Mouse (Mus musculus) heart, embryonic 16.5 days (tissue): Measurements from ENCODE around the gene Slc22a13. TPM values are rescaled to one million over a fixed set of nuclear protein-coding genes. Genes with fewer than 3 reads are reported as not detected.
"Not testable (repeated sequence)": the region's sequence is repeated elsewhere in the genome, so short reads cannot be mapped to it uniquely, and the experiment has no call there.

Source experiments
- ATAC-seq: fragments of 200-750 bp; cut with Nextera tagmentation; replicated peaks from 2 replicates; pipeline ENCODE4 v1.8.0; 2017; ENCODE audit warnings: moderate number of reproducible peaks; ENCODE audit not compliant: insufficient read depth, low FRiP score; ENCODE audit errors: extremely low read depth
- H3K27ac ChIP-seq: fragments of 300-500 bp; sonication (generic); 2 replicates; pipeline ENCODE4 v1.5.1; 2014; ENCODE audit warnings: mild to moderate bottlenecking, low read length, control low read depth, moderate library complexity
- H3K27me3 ChIP-seq: fragments of 300-500 bp; sonication (generic); 2 replicates; pipeline ENCODE4 v1.6.1; 2014; ENCODE audit warnings: low read length, mixed read lengths; ENCODE audit not compliant: control insufficient read depth, insufficient read depth
- H3K36me3 ChIP-seq: fragments of 300-500 bp; sonication (generic); 2 replicates; pipeline ENCODE4 v1.6.1; 2014; ENCODE audit not compliant: control insufficient read depth, insufficient read depth
- H3K4me1 ChIP-seq: fragments of 300-500 bp; sonication (generic); 2 replicates; pipeline ENCODE4 v1.6.1; 2014; ENCODE audit warnings: low read length, mixed read lengths; ENCODE audit not compliant: control insufficient read depth, insufficient read depth
- H3K4me2 ChIP-seq: fragments of 300-500 bp; sonication (generic); 2 replicates; pipeline ENCODE4 v1.6.1; 2014; ENCODE audit warnings: low read depth, mild to moderate bottlenecking, control low read depth, low read length
- H3K4me3 ChIP-seq: fragments of 300-500 bp; sonication (generic); 2 replicates; pipeline ENCODE4 v1.5.1; 2014; ENCODE audit warnings: mild to moderate bottlenecking, control low read depth, low read length
- H3K9ac ChIP-seq: fragments of 300-500 bp; sonication (generic); 2 replicates; pipeline ENCODE4 v1.6.1; 2014; ENCODE audit warnings: low read length, control low read depth
- H3K9me3 ChIP-seq: fragments of 300-500 bp; sonication (generic); replicated peaks from 2 replicates; pipeline ENCODE4 v1.6.1; 2016; ENCODE audit warnings: low read length; ENCODE audit not compliant: control insufficient read depth
- WGBS: fragments of 180-500 bp; shearing (Covaris S2); extraction: QIAGEN DNeasy Blood & Tissue Kit; methylation state at CpG from one replicate; pipeline ENCODE4 v1.1.7; 2014; 5-methylcytosine and 5-hydroxymethylcytosine counted together
- polyA plus RNA-seq: library from polyadenylated mRNA; unstranded; fragments of >200 nt; fragmentation: Nextera tagmentation; extraction: Ambion mirVana; gene quantifications from 2 replicates; pipeline ENCODE4 v1.2.1, GENCODE M21; 2015

Gene Slc22a13
- polyA plus RNA-seq, 1 experiment from 2014 or later: not detected

DNA sequence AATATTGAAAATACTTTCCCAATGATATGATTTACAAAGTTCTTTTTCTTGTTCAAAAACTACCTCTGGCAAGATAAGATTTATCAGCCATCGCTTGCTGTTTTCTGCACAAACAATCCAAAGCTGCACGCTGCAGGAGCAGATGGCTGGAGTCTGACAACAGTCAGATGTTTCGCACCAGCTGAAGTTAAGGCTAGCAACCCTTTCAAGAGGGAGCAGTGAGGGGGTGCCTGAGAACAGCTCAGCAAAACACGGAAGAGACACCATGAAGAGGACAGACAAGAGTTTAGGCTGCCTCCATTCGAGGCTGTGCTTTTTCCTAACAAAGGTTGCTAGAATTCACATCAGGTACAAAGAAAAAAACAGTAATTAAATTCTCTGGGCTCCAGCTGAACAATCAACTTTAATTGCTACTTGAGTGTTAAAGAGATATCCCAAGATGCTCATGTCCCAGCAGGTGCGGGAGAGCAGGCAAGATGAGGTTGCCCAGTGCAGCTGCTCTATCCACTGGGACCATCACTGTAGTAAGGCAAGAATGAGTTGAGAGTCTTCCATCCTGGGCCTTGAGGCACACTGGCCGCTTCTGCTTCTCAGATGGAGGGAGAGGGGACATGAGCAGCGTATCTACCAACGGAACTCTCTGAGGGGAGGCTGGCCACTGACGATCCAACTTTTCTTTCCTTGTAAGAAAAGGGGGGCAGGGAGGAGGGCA, 31.5 kb upstream of the Slc22a13 start:
- no peaks in the 10 kb centered on the region for H3K4me1 ChIP-seq
- WGBS: 89% methylated on average over 10 of the region's 10 CpGs
- no peak overlapping the region for H3K4me2 ChIP-seq
- H3K27ac ChIP-seq: no peak overlapping the region
- no peaks in the 10 kb centered on the region for H3K9me3 ChIP-seq
- peaks cover 19% of the 10 kb centered on the region for H3K36me3 ChIP-seq
- H3K9ac ChIP-seq: no peak overlapping the region
- H3K4me3 ChIP-seq: no peak overlapping the region
- H3K27me3 ChIP-seq: no peaks in the 10 kb centered on the region
- no peak for ATAC-seq

DNA sequence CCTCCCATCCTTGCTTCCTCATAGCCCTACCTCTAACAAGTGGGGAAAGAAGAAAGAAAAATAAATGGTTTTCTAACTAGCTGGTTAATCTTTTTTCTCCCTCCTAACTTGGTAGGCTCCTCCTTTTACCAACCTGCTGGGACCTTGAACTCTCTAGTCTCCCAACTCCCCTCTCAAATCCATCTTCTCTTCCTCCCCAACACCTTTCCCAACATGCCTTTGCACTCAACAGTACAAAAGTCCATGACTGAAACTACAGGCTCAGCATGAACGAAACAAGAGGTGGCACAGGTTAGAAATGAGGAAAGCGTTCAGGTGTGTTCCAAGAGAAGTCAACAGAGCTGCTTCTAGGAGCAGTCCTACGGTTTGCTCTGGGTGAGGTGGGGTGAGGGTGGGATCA, 30.4 kb upstream of the Slc22a13 start:
- no peak overlapping the region for H3K4me3 ChIP-seq
- no peaks in the 10 kb centered on the region for H3K4me1 ChIP-seq
- no peaks in the 10 kb centered on the region for H3K9me3 ChIP-seq
- ATAC-seq: no peak
- no peak overlapping the region for H3K4me2 ChIP-seq
- peaks cover 14% of the 10 kb centered on the region for H3K36me3 ChIP-seq
- no peak overlapping the region for H3K9ac ChIP-seq
- WGBS: 95% methylated on average over 3 of the region's 3 CpGs
- no peaks in the 10 kb centered on the region for H3K27me3 ChIP-seq
- H3K27ac ChIP-seq: no peak overlapping the region

DNA sequence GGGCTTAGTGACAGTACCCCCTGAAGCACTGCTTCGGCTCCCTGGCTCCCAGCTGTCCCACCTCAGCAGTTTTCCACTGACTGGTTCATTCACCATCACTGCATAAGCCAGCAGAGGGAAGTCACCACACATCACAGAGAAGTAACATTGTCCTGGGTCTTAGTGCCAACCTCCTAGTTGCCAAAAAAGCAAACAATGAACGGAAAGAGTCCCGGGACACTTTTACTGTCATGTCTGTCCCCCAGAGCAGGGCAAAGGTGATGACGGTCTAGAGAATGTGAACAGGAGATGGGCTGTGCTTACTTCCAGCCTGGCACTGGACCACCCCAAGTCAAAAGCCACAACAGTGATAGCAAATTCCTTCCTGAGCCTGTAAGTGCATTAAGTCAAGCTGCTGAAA, 29.9 kb upstream of the Slc22a13 start:
- Histone ChIP-seq H3K9ac (no peak overlapping the region), H3K4me1 (no peaks in the 10 kb centered on the region), H3K9me3 (no peaks in the 10 kb centered on the region), H3K4me2 (no peak overlapping the region), H3K27me3 (no peaks in the 10 kb centered on the region), H3K4me3 (no peak overlapping the region), H3K27ac (no peak overlapping the region), H3K36me3 (peaks cover 10% of the 10 kb centered on the region)
- 76% methylated on average over 4 of the region's 4 CpGs for WGBS
- no peak for ATAC-seq

DNA sequence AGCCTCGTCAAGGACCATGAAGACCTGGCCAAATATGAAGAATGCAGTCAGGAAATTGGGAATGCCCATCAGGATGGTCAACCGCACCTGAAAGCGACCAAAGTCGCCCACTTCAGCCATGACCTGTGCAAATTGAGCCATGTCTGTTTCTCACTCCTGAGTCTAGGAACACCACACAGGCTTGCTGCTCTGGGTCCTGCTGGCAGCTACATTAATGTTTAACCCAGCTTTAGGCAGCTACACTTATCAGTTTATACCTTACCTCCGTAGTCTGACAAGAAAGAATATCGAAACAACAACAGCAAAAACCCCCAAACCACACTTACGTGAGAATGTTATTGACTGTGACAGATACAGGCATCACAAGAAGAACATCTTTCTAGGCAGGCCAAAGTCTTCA, 22.7 kb upstream of the Slc22a13 start:
- no peak for ATAC-seq
- no peak overlapping the region for H3K9ac ChIP-seq

DNA sequence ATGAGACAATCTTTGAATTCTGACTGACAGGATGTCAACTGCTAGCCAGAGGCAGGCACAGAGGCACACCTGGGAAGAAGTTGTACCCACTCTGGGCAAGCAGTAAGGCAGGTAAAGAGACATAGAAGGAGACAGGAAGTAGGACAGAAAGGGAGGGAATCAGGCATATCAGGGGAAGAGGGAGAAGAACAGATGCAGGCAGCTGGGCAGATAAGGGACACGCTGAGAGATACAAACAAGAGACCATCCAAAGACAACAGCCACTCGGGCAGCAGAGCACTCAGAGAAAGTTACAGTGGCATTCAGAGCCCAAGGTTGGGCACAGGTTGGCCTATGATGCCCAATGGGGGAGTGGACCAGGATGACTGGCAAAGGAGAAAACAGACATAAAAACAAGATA, 21.9 kb upstream of the Slc22a13 start:
- Histone ChIP-seq H3K27me3 (no peaks in the 10 kb centered on the region), H3K36me3 (no peaks in the 10 kb centered on the region), H3K4me1 (no peaks in the 10 kb centered on the region), H3K4me2 (no peak overlapping the region), H3K9me3 (no peaks in the 10 kb centered on the region), H3K9ac (no peak overlapping the region), H3K4me3 (no peak overlapping the region), H3K27ac (no peak overlapping the region)
- ATAC-seq: no peak
- WGBS: 39% methylated on average over 2 of the region's 2 CpGs

More for the DNA sequence above, 22.7 kb upstream of the Slc22a13 start:
- Histone ChIP-seq H3K4me2 (no peak overlapping the region), H3K4me1 (no peaks in the 10 kb centered on the region), H3K4me3 (no peak overlapping the region), H3K9me3 (no peaks in the 10 kb centered on the region), H3K27me3 (no peaks in the 10 kb centered on the region), H3K27ac (no peak overlapping the region), H3K36me3 (no peaks in the 10 kb centered on the region)
- WGBS: 86% methylated on average over 7 of the region's 7 CpGs

DNA sequence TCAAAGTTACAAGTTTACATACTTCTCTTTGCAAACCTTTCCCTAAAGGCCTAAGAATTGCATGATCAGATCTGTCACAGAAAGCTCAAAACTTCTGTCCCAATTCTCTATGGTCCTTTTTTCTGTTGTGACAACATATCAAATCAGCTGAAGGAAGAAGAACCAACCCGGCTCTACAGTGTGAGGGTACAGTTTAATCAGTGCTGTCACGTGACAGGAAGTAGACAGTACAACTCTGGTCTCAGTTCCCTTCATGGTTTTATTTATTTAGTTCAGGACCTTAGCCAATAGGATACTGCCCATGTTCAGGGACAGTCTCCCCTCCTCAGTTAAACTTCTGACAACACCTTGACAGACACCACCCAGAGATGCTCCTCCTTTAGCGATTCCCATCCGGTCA, 11.4 kb upstream of the Slc22a13 start:
- H3K27me3 ChIP-seq: no peaks in the 10 kb centered on the region
- no peaks in the 10 kb centered on the region for H3K4me1 ChIP-seq
- no peak overlapping the region for H3K4me3 ChIP-seq
- no peak for ATAC-seq
- peaks cover 3% of the 10 kb centered on the region; the same call in 1 of the 2 replicates for H3K9me3 ChIP-seq
- H3K36me3 ChIP-seq: peaks cover 15% of the 10 kb centered on the region
- 75% methylated on average over 4 of the region's 4 CpGs for WGBS
- H3K27ac ChIP-seq: no peak overlapping the region
- H3K4me2 ChIP-seq: no peak overlapping the region
- no peak overlapping the region for H3K9ac ChIP-seq

DNA sequence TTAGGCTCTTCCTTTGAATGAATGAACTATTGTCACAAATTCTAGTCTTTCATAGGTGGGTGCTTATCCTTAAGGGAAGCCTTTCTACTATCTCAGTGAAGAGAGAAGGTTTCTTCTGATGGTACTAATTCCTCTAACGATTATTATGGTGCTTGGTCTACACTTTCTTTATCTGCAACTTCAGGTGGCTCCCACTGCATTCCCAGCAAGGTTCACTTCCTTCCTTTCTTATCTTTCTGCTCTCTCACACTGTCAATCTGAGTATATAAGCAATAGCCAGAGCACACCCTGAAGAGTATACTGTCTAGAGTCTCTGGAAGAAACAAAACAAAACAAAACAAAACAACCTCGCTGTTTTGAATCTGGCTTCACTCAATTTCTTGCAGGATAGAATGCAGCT, 10.8 kb upstream of the Slc22a13 start:
- Histone ChIP-seq H3K4me3 (no peak overlapping the region), H3K36me3 (peaks cover 13% of the 10 kb centered on the region), H3K27me3 (no peaks in the 10 kb centered on the region), H3K27ac (no peak overlapping the region), H3K9me3 (0 out of 2 replicates have a peak, but pooled peaks cover 2% of the 10 kb centered on the region), H3K4me2 (no peak overlapping the region), H3K9ac (no peak overlapping the region), H3K4me1 (no peaks in the 10 kb centered on the region)
- ATAC-seq: no peak
- 60% methylated on average over 2 of the region's 2 CpGs for WGBS

DNA sequence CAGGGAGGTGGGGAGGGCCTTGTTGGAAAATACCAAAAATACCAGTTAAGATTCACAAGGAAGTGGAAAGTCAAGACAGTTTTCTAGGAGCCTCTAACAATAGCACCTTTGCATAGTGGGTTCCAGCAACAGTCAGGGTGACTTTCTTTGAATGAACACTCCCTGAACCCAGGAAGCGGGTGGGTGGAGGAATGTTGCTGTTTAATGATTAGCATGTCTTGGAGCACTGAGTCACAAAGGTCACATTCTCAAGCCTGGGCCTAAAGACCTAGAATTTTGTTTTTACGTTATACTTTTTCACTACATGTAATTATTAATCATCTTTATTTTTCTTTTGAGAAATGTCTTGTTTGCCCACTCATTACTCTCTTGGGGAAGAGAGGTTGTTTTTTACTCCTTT, 6.4 kb upstream of the Slc22a13 start:
- not testable (repeated sequence) for H3K27me3 ChIP-seq, H3K4me1 ChIP-seq, ATAC-seq, H3K36me3 ChIP-seq, H3K9ac ChIP-seq, H3K4me2 ChIP-seq, H3K9me3 ChIP-seq, H3K4me3 ChIP-seq, H3K27ac ChIP-seq
- 89% methylated on average over 2 of the region's 2 CpGs for WGBS

DNA sequence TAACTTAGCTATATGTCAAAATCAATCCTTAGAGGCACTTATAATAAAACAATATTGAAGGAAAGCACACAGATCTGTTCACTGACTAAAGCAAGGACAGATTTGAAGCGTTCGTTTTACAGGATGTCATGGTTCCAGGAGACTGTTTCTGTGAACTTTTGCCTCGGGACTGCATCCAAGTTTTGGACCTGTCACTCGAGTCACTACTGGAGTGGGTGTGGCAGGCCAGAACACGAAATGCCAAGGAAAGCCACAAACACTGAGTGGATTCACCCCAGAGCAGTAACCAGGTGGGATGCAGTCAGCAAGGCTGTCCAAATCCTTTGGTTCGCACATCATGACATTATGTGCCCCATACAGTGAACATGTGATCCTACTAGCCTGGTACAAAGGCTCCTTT, 5.7 kb upstream of the Slc22a13 start:
- 79% methylated on average over 6 of the region's 6 CpGs for WGBS
- no peaks in the 10 kb centered on the region for H3K27me3 ChIP-seq
- no peak for ATAC-seq

More for the DNA sequence above, 5.7 kb upstream of the Slc22a13 start:
- Histone ChIP-seq H3K27ac (no peak overlapping the region), H3K4me3 (no peak overlapping the region), H3K4me2 (no peak overlapping the region), H3K9me3 (no peaks in the 10 kb centered on the region), H3K4me1 (no peaks in the 10 kb centered on the region), H3K36me3 (peaks cover 6% of the 10 kb centered on the region; the same call in 1 of the 2 replicates), H3K9ac (no peak overlapping the region)
